Mouse (Mus musculus): ENCODE results near the gene Klf15.
A peak's percentile ranks its signal among the peaks of the same experiment; 100 is the strongest.

The Klf15 gene

DNA sequence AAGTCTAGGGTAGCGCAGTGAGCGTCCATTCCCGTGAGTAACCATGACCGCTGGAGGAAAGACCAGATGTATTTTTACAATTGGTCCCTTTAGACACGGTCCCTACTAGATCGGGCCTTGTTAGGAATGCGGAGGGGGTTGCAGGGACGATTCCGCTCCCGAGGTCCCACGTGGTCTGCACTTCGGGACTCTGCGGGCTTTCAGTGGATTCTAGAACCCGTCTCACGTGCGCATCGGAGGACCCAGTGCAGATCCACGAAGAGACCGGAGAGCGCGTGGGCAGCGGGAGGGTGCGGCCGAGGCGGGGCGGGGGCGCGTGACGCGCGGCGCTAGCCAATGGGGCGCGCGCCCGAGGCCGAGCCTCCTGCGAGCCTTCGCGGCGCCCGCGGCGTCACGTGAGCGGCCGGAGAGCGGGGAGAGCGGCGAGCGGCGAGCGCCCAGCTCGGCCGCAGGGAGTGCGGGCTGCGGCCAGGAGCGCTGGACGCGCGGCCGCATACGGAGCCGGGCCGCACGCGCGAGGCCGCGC lies at the start of gene Klf15:
TSS of gene Klf15 (plus strand) at position 396 of the 526 bp plus-strand sequence.
- peak; percentile 99 for DNase-seq

DNA sequence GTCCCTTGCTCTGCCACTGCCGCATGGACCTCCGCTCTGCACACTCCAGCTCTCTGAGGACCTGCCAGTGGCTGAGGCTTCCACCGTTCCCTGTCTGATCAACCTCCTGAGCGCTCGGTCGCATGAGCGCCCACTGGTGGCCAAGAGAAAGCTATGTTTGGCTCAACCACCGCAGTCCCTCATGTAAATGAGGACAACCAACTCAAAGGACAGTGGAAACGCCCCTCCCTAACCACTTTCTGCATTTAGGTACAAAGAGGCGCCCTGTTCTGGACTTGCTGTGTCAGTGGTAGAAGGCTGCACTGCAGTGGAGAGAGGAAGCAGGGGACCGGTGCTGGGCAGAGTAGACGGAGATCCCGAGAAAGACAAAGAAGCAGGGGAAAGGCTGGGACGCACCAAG lies 39.8 kb upstream of the Klf15 start:
- DNase-seq, result peak; percentile 96

DNA sequence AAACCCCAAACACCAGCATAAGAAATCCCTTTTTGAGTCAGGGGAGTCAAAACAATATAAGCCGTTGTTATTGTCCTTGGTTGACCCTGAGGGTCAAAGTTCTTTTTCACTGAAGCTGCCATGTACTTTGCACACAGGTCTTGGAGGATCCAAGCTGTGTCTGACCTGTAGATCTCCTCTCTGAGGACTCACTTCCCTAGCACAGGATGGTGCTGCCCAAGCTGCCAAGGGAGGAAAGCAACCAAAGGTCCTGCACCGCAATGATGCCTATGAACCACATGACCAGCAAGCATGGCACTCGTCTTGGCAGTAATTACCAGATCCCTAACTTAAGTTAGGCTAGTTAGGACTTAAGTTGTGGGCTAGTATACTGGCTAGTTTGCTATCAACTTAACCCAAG lies 37.0 kb upstream of the Klf15 start:
- no peak for DNase-seq

DNA sequence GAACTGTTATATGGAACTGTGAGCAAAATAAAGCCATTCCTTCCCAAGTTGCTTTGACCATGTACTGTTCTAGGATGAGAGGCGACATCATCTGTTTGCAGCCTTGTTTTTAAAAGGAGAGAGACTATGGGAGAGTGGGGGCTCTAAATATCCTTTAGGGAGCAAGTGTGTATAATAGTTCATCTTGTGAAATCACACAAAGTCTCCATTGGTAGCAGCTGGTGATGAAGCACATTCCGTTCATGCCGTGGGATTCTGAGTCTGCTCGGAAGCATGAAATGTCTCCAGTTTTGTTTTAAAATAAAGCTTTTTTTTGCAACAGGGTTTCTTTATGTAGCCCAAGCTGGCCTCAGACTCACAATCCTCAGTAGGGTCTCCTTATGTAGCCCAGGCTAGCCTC lies 36.4 kb upstream of the Klf15 start:
- no peak for DNase-seq

DNA sequence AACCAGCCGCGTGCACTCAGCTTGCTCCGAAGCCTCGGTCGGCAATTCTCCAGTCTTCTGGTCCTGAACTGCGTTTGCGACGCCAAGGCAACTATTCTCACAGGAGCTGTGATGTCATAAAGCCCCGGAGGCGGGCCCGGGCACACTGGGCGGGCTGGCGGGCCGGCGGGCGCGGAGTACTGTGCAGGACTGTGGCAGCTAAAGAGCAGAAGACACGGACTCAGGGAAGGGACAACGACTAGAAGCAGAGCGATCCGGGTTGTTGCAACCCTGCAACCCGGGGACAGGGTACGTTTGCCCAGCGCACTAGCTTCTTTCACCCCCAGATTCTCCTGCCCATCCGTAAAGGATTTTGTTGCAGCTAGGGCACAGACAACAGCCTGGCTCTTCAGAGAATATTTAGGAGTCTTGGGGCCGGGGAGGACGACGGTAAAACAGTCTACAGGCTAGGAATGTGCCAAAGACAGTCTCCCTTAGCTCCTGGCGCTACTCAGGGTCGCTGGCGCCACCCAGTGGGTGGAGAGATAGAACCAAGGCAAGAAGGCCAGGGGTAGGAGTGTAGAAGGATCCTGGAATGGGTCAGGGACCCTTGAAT lies 33.9 kb upstream of the Klf15 start, which contains the start of gene Cfap100:
TSS of gene Cfap100 (minus strand) at position 418 of the 595 bp plus-strand sequence.
- DNase-seq, result peak; percentile 98

DNA sequence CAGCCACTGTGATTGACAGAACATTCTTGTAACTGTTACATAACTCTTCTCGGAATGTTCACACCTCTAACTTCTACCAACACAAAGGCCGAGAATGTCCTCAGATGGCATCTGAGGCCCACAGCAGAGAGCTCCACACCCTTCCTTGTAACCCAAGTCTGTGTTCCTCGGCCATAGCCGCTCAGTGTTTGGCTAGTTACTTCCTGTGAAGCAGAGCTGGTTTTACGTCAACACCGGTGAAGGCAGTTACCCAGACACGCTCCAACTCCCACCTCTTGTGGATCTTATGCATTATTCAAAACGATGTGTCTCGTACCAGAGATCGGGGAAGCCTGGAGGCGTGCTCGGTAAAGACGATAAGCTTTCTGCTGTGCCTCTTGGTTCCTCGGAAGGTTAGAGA lies 32.5 kb upstream of the Klf15 start:
- DNase-seq, result no peak

DNA sequence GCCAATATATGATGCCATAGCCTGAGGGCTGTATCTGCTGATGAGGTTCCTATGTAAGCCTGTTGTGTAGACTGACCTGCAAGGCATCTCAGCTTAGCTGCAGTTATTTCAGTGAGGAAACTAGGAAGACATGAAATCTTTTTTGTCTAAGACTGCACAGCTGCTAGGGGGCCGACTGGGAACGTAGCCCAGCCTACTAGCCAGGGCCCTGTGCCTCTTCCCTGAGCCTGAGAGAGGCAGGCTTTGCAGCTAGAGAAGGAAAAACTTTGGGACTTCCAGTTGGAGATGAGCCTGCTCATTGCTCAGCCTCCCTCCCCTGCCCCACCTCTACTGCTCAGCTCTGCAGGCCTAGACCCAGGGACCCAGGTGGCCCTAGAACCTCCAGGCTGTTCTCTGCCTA lies 30.9 kb upstream of the Klf15 start:
- no peak for DNase-seq

DNA sequence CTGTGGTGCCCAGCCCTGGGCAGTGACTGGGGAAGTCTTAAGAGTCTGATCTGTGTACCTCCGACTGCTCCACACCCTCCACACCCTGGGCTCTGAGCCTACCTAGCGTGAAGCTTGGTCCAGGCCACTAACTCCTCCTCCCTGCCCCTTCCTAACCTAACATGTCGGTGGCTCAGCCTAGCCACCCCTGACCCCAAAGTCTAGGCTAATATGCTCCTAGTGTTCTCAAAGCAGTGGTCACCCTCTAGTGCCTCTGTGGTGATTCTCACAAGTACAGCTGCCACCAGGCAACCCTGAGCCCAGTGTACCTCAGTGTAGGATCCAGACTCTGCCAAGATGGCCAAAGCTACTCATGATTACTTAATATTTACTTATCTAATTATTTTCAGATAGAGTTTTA lies 27.7 kb upstream of the Klf15 start:
- no peak for DNase-seq

DNA sequence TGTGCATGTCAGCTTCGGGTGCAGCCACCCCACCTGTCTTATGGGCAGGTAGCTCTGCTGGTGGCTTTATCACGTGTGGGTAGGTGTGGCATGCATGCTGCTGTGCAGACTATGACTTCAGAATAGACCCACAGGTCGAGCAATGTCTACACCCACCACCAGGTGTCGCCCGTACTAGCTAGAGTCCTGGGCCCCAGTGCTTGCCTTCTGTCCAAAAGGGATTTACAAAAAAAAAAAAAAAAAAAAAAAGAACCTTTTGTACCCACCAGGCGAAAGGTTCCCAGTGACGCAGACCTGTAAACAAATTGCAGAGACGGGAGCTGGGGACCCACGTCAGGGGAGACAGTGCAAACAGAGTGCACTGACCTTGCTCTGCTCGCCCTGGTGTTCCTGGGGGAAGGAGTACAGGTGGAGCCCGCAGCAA lies 27.2 kb upstream of the Klf15 start:
- peak; percentile 96 for DNase-seq

DNA sequence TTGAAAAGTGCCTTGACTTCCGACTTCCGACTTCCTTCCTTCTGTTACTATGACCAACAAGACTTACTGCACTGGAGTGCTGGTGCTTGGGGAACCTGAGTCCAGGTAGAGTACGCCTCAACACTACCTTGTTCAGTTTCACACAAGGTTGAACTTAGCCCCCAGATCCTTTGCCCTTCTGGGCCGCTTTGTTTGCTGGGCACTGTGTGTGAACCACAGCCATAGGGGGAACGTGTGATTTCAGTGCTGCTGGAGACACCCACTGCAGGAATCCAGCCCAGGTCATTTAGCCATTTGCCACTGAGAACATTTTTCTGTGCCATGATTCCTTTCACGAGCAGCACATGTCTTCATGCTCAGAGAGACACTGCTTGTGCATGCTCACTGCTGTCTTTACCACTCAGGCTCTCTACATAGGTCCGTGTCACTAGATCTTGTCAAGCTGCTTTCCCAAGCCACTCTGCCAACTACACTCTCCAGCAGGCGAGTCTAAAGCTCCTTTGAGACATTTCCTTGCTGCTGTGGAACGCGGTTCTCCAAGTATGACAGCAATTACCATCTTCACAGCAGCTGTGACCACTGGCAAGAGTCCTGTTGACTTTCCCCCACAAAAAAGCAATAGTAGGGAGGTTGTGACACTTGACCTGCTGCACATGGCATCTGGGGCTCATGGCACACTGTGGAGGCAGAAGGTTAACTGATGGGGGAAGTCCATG lies 26.0 kb upstream of the Klf15 start:
- DNase-seq, result peak; percentile 82

DNA sequence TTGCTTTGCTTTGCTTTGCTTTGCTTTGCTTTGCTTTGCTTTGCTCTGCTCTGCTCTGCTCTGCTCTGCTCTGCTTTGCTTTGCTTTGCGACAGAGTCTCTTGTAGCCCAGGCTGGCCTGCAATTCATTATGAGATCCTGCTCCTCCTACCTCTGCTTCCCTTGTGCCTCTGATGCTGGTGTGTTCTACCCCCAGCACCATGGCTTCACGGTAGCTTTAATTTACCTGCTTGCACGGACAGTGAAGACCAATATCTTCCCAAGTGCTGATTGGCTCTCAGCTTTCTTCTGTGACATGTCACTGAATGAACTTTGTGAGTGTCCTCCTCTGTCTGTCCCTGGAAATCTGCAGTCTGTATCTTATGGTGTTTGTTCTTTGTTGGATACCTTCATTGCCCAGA lies 25.3 kb upstream of the Klf15 start:
- no peak for DNase-seq

DNA sequence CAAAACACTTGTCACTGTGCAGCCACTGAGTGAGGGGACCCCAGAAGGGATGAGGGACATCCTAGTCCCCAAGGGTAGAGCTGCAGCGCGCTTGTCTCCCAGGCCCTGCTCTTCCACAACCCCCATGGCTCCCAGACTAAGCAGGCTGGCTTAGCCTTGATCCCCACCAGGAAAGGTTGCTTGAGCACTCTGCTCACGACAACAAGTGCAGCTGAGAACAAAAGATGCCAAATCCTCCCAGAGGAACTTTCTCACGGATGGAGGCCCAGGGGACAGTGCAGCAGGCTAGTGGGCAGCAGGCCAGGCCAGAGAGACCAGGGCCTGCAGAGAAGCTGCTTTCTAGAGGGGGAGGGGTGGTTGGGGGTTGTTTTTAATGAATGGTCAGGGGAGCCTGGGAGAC lies 15.5 kb upstream of the Klf15 start:
- no peak for DNase-seq

DNA sequence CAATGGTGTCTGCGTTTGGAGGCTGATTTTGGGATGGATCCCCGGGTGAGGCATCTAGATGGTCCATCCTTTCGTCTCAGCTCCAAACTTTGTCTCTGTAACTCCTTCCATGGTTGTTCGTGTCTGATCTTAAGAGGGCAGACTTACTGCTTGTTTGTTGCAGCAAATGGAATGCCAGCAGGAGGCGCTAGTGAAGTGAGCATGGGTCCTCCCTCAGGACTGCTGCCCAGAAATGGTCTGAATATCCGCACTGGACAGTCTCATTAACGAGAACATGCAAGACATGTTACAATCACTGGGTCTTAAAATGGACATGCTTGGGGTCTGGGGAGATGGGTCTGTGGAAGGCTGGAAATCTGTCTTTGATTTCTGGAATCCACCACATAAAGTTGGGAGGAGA lies 12.2 kb upstream of the Klf15 start:
- DNase-seq, result peak; percentile 98

DNA sequence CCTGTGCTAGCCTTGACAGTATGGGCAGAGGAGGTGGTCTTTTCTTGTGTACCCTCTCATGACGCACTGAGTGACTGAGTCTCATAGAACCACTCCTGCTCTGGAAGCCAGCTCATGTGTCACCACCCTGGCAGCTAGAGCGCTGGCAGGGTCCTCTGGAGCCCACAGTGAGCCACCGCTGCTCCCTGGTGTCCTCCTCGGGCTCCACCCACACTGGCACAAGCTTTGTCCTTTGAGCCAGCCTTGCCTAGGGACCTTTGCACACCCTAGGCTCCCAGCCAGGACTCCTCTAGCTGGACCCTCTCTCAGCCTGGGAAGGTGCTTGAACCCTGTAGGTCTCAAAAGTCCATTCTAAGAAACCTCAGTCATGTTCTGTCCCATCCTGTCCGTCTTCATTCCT lies 11.7 kb upstream of the Klf15 start:
- peak; percentile 99 for DNase-seq

DNA sequence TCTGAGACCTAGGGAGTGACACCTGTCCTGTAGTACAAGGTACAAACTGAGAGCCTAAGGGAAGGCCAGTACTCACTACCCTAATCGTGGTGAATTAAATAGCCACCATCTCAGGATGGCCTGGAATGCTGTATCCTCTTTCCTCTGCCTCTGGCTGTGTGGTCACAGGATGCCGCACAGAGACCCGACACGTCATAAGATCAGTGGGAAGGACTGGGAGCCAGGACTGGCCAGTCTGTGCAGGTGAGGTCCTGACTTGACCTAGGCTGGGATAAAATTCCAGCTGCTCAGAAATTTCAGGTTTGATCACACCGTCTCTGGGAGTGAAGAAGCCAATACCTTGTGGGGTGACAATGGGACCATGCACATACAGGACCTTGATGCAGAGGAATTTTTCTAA lies 10.9 kb upstream of the Klf15 start:
- DNase-seq, result no peak

DNA sequence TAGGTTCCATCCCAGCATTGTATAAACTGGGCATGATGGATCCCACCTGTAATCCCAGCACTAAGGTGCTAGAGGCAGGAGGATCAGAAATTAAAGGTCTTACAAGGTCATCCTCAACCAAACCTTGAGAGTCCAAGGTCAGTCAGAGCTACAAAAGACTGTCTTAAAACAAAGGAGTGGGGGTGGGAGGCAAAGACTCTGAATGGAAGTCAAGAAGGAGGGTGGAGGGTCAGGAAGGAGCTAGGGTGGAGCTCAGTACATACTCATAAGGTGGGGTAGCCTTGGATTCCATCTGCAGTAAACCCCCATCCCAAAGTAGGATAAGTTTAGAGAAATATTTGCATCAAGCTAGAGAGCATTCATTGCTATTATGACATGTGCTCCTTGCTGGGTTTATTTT lies 9.8 kb upstream of the Klf15 start:
- no peak for DNase-seq

DNA sequence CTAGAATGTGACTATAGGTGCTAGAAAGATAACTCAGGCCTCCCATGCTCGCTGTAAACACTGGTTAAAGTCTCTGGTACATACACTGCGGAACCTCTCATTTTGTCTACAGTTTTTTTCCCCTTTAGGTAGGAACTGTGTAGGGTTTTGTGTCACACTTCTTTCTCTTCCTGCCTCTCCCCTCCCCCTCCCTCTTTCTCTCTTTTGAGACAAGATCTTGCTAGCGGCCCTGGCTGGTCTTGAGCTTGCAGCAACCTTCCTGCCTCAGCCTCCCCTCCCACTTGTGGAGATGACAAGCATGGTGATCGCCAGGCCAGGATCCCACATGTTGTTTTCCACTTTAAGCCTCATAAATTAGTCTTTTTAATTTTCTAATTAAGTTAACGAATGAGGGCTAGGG lies 8.6 kb upstream of the Klf15 start:
- no peak for DNase-seq

DNA sequence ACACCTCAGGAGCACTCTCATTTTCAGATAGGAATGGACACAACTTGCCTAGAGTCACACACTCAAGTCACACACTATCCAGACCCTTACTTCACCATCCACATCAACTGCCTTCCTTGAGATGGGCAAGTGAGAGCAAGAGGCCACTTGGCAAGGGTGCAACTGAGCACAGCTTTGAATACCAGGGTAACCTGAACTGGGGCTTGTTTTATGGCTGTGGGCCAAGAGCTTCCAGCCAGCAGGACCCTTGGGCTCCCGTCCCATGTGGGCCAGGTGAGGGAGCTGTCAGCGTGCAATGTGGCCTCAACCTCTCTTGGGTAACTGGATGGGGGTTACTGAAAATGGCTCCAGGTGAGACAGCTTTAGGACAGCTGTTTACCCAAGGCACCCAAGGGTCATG lies 5.0 kb upstream of the Klf15 start:
- no peak for DNase-seq

DNA sequence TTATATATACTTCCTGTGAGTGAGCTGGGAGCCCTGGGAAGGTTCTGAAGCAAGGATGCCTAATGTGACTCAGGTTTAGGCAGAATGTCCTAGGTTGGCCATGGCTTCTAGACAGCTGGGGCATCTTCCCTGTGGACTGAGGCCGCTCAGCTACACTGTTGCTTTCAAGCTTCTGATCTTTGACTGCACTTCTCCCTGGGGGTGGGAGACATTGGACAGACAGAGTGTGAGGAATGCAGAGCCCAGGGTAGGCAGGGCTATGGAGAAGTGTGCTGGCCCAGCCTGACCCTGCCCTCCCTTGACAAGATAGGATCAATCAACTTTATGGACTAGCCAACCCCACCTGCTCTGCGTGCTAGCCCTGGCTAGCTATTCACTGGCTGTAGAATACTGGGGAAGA lies 1.2 kb upstream of the Klf15 start:
- DNase-seq, result no peak

DNA sequence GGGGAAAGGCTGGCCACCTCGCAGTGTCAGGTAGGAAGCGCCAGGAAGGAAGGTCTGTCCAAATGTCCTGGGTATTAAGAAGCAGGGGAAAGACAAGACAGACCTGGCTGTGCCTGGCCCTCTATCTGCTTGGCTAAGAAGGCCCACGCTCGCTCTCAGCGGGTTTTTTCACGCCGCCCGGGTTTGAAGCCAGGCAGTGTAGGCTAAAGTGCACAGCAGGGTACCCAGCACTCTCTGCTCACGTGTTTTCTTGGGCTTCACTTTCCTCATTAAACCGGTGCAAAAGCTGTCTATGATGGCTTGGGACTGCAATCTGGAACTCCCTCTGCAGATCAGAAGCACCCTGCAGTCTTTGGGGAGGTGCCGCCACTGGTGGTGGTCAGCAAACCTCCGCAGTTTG lies 605 bp upstream of the Klf15 start:
- peak; percentile 90 for DNase-seq

DNA sequence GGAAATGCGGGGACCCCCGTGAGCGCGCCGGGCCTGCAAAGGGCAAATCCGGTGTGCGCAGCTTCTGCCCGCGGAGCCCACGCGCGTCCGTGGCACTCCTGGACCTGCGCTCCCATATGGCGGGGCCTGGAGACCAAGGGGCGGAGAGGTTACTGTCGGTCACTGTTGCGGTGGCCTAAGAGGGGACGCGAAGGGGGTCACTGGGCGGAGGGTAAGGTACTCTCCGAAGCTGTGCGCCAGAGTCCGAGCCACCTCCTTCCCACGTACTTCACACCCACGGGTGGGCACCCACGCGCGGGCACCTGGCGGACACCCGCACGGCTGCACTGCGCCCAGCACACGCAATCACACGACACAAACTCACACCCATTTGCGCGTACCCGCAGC lies 458 bp downstream of the Klf15 start:
- no peak for DNase-seq

DNA sequence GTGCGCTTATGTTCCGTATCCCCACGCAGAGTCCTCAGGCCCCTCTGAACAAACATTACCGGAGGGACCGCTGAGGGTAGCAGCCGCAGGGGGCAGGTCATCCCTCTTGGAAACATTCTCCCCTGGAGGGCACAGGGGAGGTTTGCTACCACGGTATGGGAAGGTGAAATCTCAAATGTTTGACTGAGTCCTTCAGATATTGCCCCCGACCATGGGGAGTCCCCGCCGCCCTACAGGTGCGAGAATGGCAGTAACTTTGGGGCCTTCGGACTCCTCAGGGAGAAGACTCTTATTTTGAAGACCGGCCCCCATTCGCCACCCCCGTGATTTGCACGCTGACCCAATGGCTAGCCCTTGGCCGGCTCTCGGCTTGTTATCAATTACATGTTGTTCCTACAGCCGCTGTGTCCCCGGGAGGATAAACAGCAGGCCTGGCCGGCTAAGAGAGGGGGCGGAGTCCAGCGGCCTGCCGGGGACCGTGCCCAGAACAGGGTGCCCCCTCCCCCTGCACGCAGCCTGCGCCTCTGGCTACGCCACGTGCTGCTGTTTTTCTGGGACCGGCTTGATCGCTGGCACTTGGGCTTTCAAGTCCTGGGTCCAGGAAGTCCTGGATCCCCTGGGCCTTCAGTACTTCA lies 969 bp downstream of the Klf15 start:
- peak; percentile 100 for DNase-seq

DNA sequence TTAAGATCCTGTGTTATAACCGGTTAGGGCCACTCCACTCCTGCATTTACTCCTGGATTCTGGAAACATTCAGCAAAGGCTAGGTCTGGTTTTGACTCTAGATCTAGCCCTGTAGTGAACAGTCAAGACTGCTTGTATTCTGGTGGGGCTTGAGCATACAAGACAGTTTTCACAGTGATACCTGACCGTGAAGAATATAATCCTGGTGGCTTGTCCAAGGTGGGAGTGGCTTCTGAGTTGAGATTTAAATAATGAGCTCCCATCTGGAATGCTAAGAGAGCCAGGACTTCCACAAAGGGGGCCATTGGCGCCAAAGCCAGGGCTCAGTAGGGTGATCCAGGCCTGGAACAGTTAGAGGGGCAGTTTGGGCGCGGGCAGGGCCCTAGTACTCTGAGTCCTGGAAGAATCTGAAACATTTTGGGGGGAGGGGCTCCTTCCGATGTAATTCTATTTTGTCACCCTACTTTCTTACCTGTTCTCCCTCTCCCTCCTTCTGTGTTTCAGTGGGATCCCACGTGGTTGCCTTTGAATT lies 1.6 kb downstream of the Klf15 start:
- peak; percentile 95 for DNase-seq

Data from heart, adult 11 months (tissue).